Mouse (Mus musculus) liver, adult 2 months (tissue): ENCODE measurements at regions not wholly inside any gene's neighbourhood (a gene's known extent, or its start where the extent isn't known, plus 50 kb on each side); places are given as distances from the start of the nearest gene placed in this dataset.

Experiments
- CTCF ChIP-seq: fragments of 200-500 bp; IDR thresholded peaks from 2 replicates; pipeline ENCODE4 v1.5.1; 2011; ENCODE audit warnings: low read depth, low read length, control low read depth
- POLR2A ChIP-seq: fragments of 200-500 bp; IDR thresholded peaks from 2 replicates; pipeline ENCODE4 v1.6.1; 2011; ENCODE audit warnings: low read length, control low read depth; ENCODE audit not compliant: insufficient read depth; ENCODE audit errors: extremely low read depth

- TF ChIP-seq CTCF (no peak), POLR2A (no peak)
Observed at GRCm38 (mm10) chr9:52539086-52539485, 140.5 kb downstream of the AI593442 start.
